Comparison of ENCODE assay signal across 27 mouse cellular contexts in genomic region chr15:85841796-85842360, GRCm38 (mm10). TPM values are rescaled to one million over a fixed set of nuclear protein-coding genes. Genes with fewer than 3 reads are reported as not detected.
A peak's percentile ranks its signal among the peaks of the same experiment; 100 is the strongest.
DNase-seq lines count a peak whose midpoint lies in the region; ATAC-seq and TF ChIP-seq lines count a peak whose summit lies in the region.
"Had no signal": no experiment of that assay in that cellular context is flagged by ENCODE, and none has a peak within 500 bp of the region (broad histone marks: within the 10 kb centered on the region; RNA-seq: fewer than 3 reads in every experiment).

No protein-coding gene starts in this region.

- no peak overlapping the region for H3K4me3 ChIP-seq in kidney, adult 2 months (ENCODE audit: insufficient read depth, low read depth, low read length)
- H3K4me3 ChIP-seq in kidney, embryonic 14.5 days (ENCODE audit: low read length): no peak overlapping the region
- H3K4me3 ChIP-seq in liver, embryonic 15.5 days (replicated peaks): no peak overlapping the region
- H3K4me3 ChIP-seq: embryonic facial prominence, embryonic 13.5 days; hindbrain, embryonic 12.5 days; lung, embryonic 15.5 days; midbrain, embryonic 10.5 days; myocyte; neural tube, embryonic 13.5 days had no signal

- TF ChIP-seq CTCF in kidney, adult 2 months (conservative IDR thresholded peaks at IDR 0.05; ENCODE audit: insufficient read depth, insufficient read length, low read depth, low read length): no peak

- H3K9me3 ChIP-seq in kidney, embryonic 14.5 days (ENCODE audit: control insufficient read depth, low read length): no peaks in the 10 kb centered on the region
- H3K9me3 ChIP-seq in liver, embryonic 15.5 days (replicated peaks): no peaks in the 10 kb centered on the region
- H3K9me3 ChIP-seq: embryonic facial prominence, embryonic 13.5 days; hindbrain, embryonic 12.5 days; lung, embryonic 15.5 days; midbrain, embryonic 10.5 days; neural tube, embryonic 13.5 days had no signal

- H3K9ac ChIP-seq in kidney, embryonic 14.5 days (ENCODE audit: low read depth, low read length): no peak overlapping the region
- H3K9ac ChIP-seq in liver, embryonic 15.5 days: no peak overlapping the region
- H3K9ac ChIP-seq: embryonic facial prominence, embryonic 13.5 days; hindbrain, embryonic 12.5 days; lung, embryonic 15.5 days; neural tube, embryonic 13.5 days had no signal

- H3K4me2 ChIP-seq in kidney, embryonic 14.5 days (replicated peaks; ENCODE audit: low read depth, low read length): no peak overlapping the region
- no peak overlapping the region for H3K4me2 ChIP-seq in liver, embryonic 15.5 days
- H3K4me2 ChIP-seq: embryonic facial prominence, embryonic 13.5 days; hindbrain, embryonic 12.5 days; lung, embryonic 15.5 days; neural tube, embryonic 13.5 days had no signal

- no peaks in the 10 kb centered on the region for H3K27me3 ChIP-seq in kidney, adult 2 months (replicated peaks; ENCODE audit: control insufficient read depth, insufficient read depth, low read length)
- H3K27me3 ChIP-seq in kidney, embryonic 14.5 days (ENCODE audit: control insufficient read depth, insufficient read depth, low read length): no peaks in the 10 kb centered on the region
- H3K27me3 ChIP-seq in liver, embryonic 15.5 days: no peaks in the 10 kb centered on the region
- H3K27me3 ChIP-seq: embryonic facial prominence, embryonic 13.5 days; hindbrain, embryonic 12.5 days; lung, embryonic 15.5 days; neural tube, embryonic 13.5 days had no signal

- 68% methylated on average over 5 of the region's 5 CpGs for WGBS in kidney, adult 2 months
- 89% methylated on average over 5 of the region's 5 CpGs for WGBS in kidney, embryonic 14.5 days
- 44% methylated on average over 5 of the region's 5 CpGs for WGBS in liver, embryonic 15.5 days (ENCODE audit: insufficient replicate concordance)

- peak; percentile 74 for DNase-seq in kidney, adult 2 months
- DNase-seq in thymus, postnatal 0 days (ENCODE audit: low spot score): no peak
- no peak for DNase-seq in ovary, postnatal 10 days (ENCODE audit: low spot score)
- DNase-seq: adrenal gland, adult 8-10 months; cerebellum, adult 18-20 months; cerebellum, postnatal 25 days; embryo, embryonic 11 days; gastrocnemius, postnatal 14 days; layer of hippocampus, adult 9-11 months; lung, postnatal 4 days; right cerebral cortex, postnatal 4 days; thymus, adult 18-20 months; thymus, postnatal 4 days had no signal

- no peaks in the 10 kb centered on the region for H3K36me3 ChIP-seq in kidney, adult 2 months (ENCODE audit: control insufficient read depth, insufficient read depth, low read length)
- no peaks in the 10 kb centered on the region for H3K36me3 ChIP-seq in kidney, embryonic 14.5 days (ENCODE audit: control insufficient read depth, insufficient read depth, low read length)
- H3K36me3 ChIP-seq in liver, embryonic 15.5 days (replicated peaks): 0 out of 2 replicates have a peak, but pooled peaks cover 15% of the 10 kb centered on the region
- H3K36me3 ChIP-seq: hindbrain, embryonic 12.5 days; lung, embryonic 15.5 days; midbrain, embryonic 10.5 days had no signal

- no peak for ATAC-seq in kidney, embryonic 14.5 days (ENCODE audit: low FRiP score, low TSS enrichment)
- peak; percentile 40; the same call in 1 of the 2 replicates for ATAC-seq in erythroblast, adult 5-6 weeks (replicated peaks; ENCODE audit: low FRiP score, poor library complexity, severe bottlenecking)
- peak; percentile 47 for ATAC-seq in erythroid progenitor cell, adult 5-6 weeks (replicated peaks; ENCODE audit: low FRiP score, poor library complexity, severe bottlenecking)
- ATAC-seq in liver, embryonic 15.5 days (ENCODE audit: insufficient read depth): peak; percentile 43
- ATAC-seq: activated CD4-positive, CD25-positive, alpha-beta regulatory T cell, adult 4 months; forebrain, embryonic 14.5 days; midbrain, embryonic 16.5 days had no signal

- no peak overlapping the region for H3K27ac ChIP-seq in kidney, adult 2 months (ENCODE audit: insufficient read depth, low read depth, low read length)
- no peak overlapping the region for H3K27ac ChIP-seq in kidney, embryonic 14.5 days (ENCODE audit: low read depth, low read length)
- H3K27ac ChIP-seq in liver, embryonic 15.5 days (replicated peaks): no peak overlapping the region
- H3K27ac ChIP-seq: embryonic facial prominence, embryonic 13.5 days; hindbrain, embryonic 12.5 days; lung, embryonic 15.5 days; midbrain, embryonic 10.5 days; neural tube, embryonic 13.5 days had no signal

- no peak for TF ChIP-seq POLR2A in kidney, adult 2 months (IDR thresholded peaks at IDR 0.05; ENCODE audit: low read depth, low read length)

- H3K4me1 ChIP-seq in kidney, adult 2 months (ENCODE audit: control insufficient read depth, insufficient read depth, low read length): no peaks in the 10 kb centered on the region; the same call in 1 of the 2 replicates
- no peaks in the 10 kb centered on the region for H3K4me1 ChIP-seq in kidney, embryonic 14.5 days (ENCODE audit: control insufficient read depth, insufficient read depth, low read length)
- H3K4me1 ChIP-seq in liver, embryonic 15.5 days (replicated peaks): peaks cover 22% of the 10 kb centered on the region
- H3K4me1 ChIP-seq: embryonic facial prominence, embryonic 13.5 days; hindbrain, embryonic 12.5 days; lung, embryonic 15.5 days; neural tube, embryonic 13.5 days had no signal

RNA-seq across cellular contexts. Expression of gene Ttc38, which starts 9.8 kb away (rescaled TPM):
- polyA plus RNA-seq in kidney, adult 2 months (2012; rRNA removed): 17.1 and 19.3 TPM in 2 replicates
- 4.3 and 6.4 TPM in 2 replicates for polyA plus RNA-seq in kidney, embryonic 14.5 days (2014; fragmentation: Nextera tagmentation; extraction: Ambion mirVana)
- total RNA-seq in erythroblast, adult 5-6 weeks (2015; ENCODE audit: low replicate concordance): 1.2 and 5.2 TPM in 2 replicates
- 1.6 and 2.0 TPM in 2 replicates for total RNA-seq in erythroblast, adult 5-6 weeks (2017; ENCODE audit: low replicate concordance)
- 0.42 and 1.1 TPM in 2 replicates for total RNA-seq in erythroid progenitor cell, adult 5-6 weeks (2015; ENCODE audit: low replicate concordance)
- 2.0 and 5.9 TPM in 2 replicates for total RNA-seq in erythroid progenitor cell, adult 5-6 weeks (2017; ENCODE audit: low replicate concordance)
- 8.6 and 9.8 TPM in 2 replicates for polyA plus RNA-seq in liver, embryonic 15.5 days (2015; fragmentation: Nextera tagmentation; extraction: Ambion mirVana)
- polyA plus RNA-seq in thymus, postnatal 0 days (2015; fragmentation: Nextera tagmentation; extraction: Ambion mirVana): 8.1 and 10.1 TPM in 2 replicates

RNA-seq across cellular contexts. Expression of gene Gtse1, which starts 17.7 kb away (rescaled TPM):
- polyA plus RNA-seq in kidney, adult 2 months (2012; rRNA removed): 0.74 and 0.98 TPM in 2 replicates
- 26.6 and 32.3 TPM in 2 replicates for polyA plus RNA-seq in kidney, embryonic 14.5 days (2014; fragmentation: Nextera tagmentation; extraction: Ambion mirVana)
- 8.6 TPM in 2 replicates for total RNA-seq in erythroblast, adult 5-6 weeks (2015; ENCODE audit: low replicate concordance)
- total RNA-seq in erythroblast, adult 5-6 weeks (2017; ENCODE audit: low replicate concordance): 6.1 and 10.0 TPM in 2 replicates
- total RNA-seq in erythroid progenitor cell, adult 5-6 weeks (2015; ENCODE audit: low replicate concordance): 53.0 and 55.3 TPM in 2 replicates
- total RNA-seq in erythroid progenitor cell, adult 5-6 weeks (2017; ENCODE audit: low replicate concordance): 71.8 and 75.2 TPM in 2 replicates
- polyA plus RNA-seq in liver, embryonic 15.5 days (2015; fragmentation: Nextera tagmentation; extraction: Ambion mirVana): 24.2 and 25.0 TPM in 2 replicates
- polyA plus RNA-seq in thymus, postnatal 0 days (2015; fragmentation: Nextera tagmentation; extraction: Ambion mirVana): 27.0 and 27.4 TPM in 2 replicates

RNA-seq across cellular contexts. Expression of gene Pkdrej, which starts 20.3 kb away (rescaled TPM):
- polyA plus RNA-seq in kidney, adult 2 months (2012; rRNA removed): 0.05 TPM in 2 replicates
- 0.06 and 0.18 TPM in 2 replicates for polyA plus RNA-seq in kidney, embryonic 14.5 days (2014; fragmentation: Nextera tagmentation; extraction: Ambion mirVana)
- not detected in 2 replicates for total RNA-seq in erythroblast, adult 5-6 weeks (2015; ENCODE audit: low replicate concordance)
- not detected in 2 replicates for total RNA-seq in erythroblast, adult 5-6 weeks (2017; ENCODE audit: low replicate concordance)
- not detected in 2 replicates for total RNA-seq in erythroid progenitor cell, adult 5-6 weeks (2015; ENCODE audit: low replicate concordance)
- not detected in 2 replicates for total RNA-seq in erythroid progenitor cell, adult 5-6 weeks (2017; ENCODE audit: low replicate concordance)
- 0.08 and 0.09 TPM in 2 replicates for polyA plus RNA-seq in liver, embryonic 15.5 days (2015; fragmentation: Nextera tagmentation; extraction: Ambion mirVana)
- 0.01 and 0.03 TPM in 2 replicates for polyA plus RNA-seq in thymus, postnatal 0 days (2015; fragmentation: Nextera tagmentation; extraction: Ambion mirVana)
- polyA plus RNA-seq: activated CD4-positive, CD25-positive, alpha-beta regulatory T cell, adult 4 months; C2C12; hindbrain, embryonic 12.5 days; midbrain, embryonic 10.5 days; midbrain, embryonic 16.5 days; myocyte had no signal

RNA-seq across cellular contexts. Expression of gene Cdpf1, which starts 30.4 kb away (rescaled TPM):
- polyA plus RNA-seq in kidney, adult 2 months (2012; rRNA removed): 51.4 and 60.7 TPM in 2 replicates
- 25.5 and 33.1 TPM in 2 replicates for polyA plus RNA-seq in kidney, embryonic 14.5 days (2014; fragmentation: Nextera tagmentation; extraction: Ambion mirVana)
- total RNA-seq in erythroblast, adult 5-6 weeks (2015; ENCODE audit: low replicate concordance): 7.3 and 23.1 TPM in 2 replicates
- 3.1 and 11.3 TPM in 2 replicates for total RNA-seq in erythroblast, adult 5-6 weeks (2017; ENCODE audit: low replicate concordance)
- total RNA-seq in erythroid progenitor cell, adult 5-6 weeks (2015; ENCODE audit: low replicate concordance): 4.6 TPM in 1 of 2 replicates, not detected in the other
- 3.2 and 5.8 TPM in 2 replicates for total RNA-seq in erythroid progenitor cell, adult 5-6 weeks (2017; ENCODE audit: low replicate concordance)
- polyA plus RNA-seq in liver, embryonic 15.5 days (2015; fragmentation: Nextera tagmentation; extraction: Ambion mirVana): 20.9 and 21.8 TPM in 2 replicates
- polyA plus RNA-seq in thymus, postnatal 0 days (2015; fragmentation: Nextera tagmentation; extraction: Ambion mirVana): 62.3 and 62.9 TPM in 2 replicates

RNA-seq across cellular contexts. Expression of gene Trmu, which starts 37.2 kb away (rescaled TPM):
- polyA plus RNA-seq in kidney, adult 2 months (2012; rRNA removed): 29.2 and 31.7 TPM in 2 replicates
- 28.4 and 38.3 TPM in 2 replicates for polyA plus RNA-seq in kidney, embryonic 14.5 days (2014; fragmentation: Nextera tagmentation; extraction: Ambion mirVana)
- total RNA-seq in erythroblast, adult 5-6 weeks (2015; ENCODE audit: low replicate concordance): 0.96 and 6.7 TPM in 2 replicates
- 4.6 and 9.4 TPM in 2 replicates for total RNA-seq in erythroblast, adult 5-6 weeks (2017; ENCODE audit: low replicate concordance)
- total RNA-seq in erythroid progenitor cell, adult 5-6 weeks (2015; ENCODE audit: low replicate concordance): 4.3 and 10.9 TPM in 2 replicates
- total RNA-seq in erythroid progenitor cell, adult 5-6 weeks (2017; ENCODE audit: low replicate concordance): 6.2 and 11.2 TPM in 2 replicates
- polyA plus RNA-seq in liver, embryonic 15.5 days (2015; fragmentation: Nextera tagmentation; extraction: Ambion mirVana): 17.3 and 19.4 TPM in 2 replicates
- 33.9 and 34.3 TPM in 2 replicates for polyA plus RNA-seq in thymus, postnatal 0 days (2015; fragmentation: Nextera tagmentation; extraction: Ambion mirVana)

Comparison
In these comparisons a context has a peak if more than half of its experiments do, and no peak if none do; other contexts are left out.
1. RNA of gene Gtse1, which starts 17.7 kb away (polyA plus RNA-seq): 26.6 to 32.3 TPM in kidney, embryonic 14.5 days, 27.0 to 27.4 TPM in thymus, postnatal 0 days and 24.2 to 25.0 TPM in liver, embryonic 15.5 days; 0.74 to 0.98 TPM in kidney, adult 2 months; every median in the first group is over 10 times any median in the second.